Mouse (Mus musculus) embryonic facial prominence, embryonic 14.5 days (tissue): ENCODE measurements around the gene Chrm5. TPM values are rescaled to one million over a fixed set of nuclear protein-coding genes. Genes with fewer than 3 reads are reported as not detected.

Experiments
- polyA plus RNA-seq: library from polyadenylated mRNA; unstranded; fragments of >200 nt; fragmentation: Nextera tagmentation; extraction: Ambion mirVana; gene quantifications from 2 replicates; pipeline ENCODE4 v1.2.1, GENCODE M21; 2014

The Chrm5 gene
- polyA plus RNA-seq, 1 experiment from 2014 or later: 0.14 TPM

Other genes with a start within 250 kb of the Chrm5 start
- 17.5 and 19.3 TPM in 2 replicates for gene Lpcat4, start 241.3 kb downstream of the Chrm5 start, polyA plus RNA-seq
- gene Nutm1, start 221.5 kb downstream of the Chrm5 start, polyA plus RNA-seq: not detected in 2 replicates
- 186 and 203 TPM in 2 replicates for gene Nop10, start 218.8 kb downstream of the Chrm5 start, polyA plus RNA-seq
- 15.6 and 16.5 TPM in 2 replicates for gene Slc12a6, start 214.9 kb downstream of the Chrm5 start, polyA plus RNA-seq
- not detected in 2 replicates for gene Gm21985, start 214.5 kb downstream of the Chrm5 start, polyA plus RNA-seq
- 108 TPM in 2 replicates for gene Emc4, start 112.7 kb downstream of the Chrm5 start, polyA plus RNA-seq
- 50.1 and 53.1 TPM in 2 replicates for gene Katnbl1, start 101.6 kb downstream of the Chrm5 start, polyA plus RNA-seq
- 20.5 and 21.9 TPM in 2 replicates for gene Emc7, start 25.8 kb downstream of the Chrm5 start, polyA plus RNA-seq
- gene Aven, start 12.2 kb upstream of the Chrm5 start, polyA plus RNA-seq: 6.1 and 7.4 TPM in 2 replicates